Mouse (Mus musculus) cerebellum, adult 2 months (tissue): ENCODE measurements around the gene Tspan14.

ENCODE experiments used
- CTCF ChIP-seq: fragments of 200-500 bp; IDR thresholded peaks from 2 replicates; pipeline ENCODE4 v1.5.1; 2011; ENCODE audit warnings: low read depth, mild to moderate bottlenecking, control low read depth, low read length, moderate library complexity, borderline replicate concordance; ENCODE audit not compliant: insufficient read depth
- POLR2A ChIP-seq: fragments of 200-500 bp; IDR thresholded peaks from 2 replicates; pipeline ENCODE4 v1.6.1; 2011; ENCODE audit warnings: low read length, control low read depth, borderline replicate concordance; ENCODE audit not compliant: insufficient read depth

GRCm38 (mm10) chr14:40960237-40960636, 6.4 kb downstream of the Tspan14 start:
- TF ChIP-seq CTCF (no peak), POLR2A (no peak)
